Mouse (Mus musculus) ovary, postnatal 14 days (tissue): ENCODE measurements around the gene Cga.

Experiments
- DNase-seq: peaks from one replicate; pipeline ENCODE4 v3.0.0; 2022; ENCODE audit warnings: low spot score

Cga gene

DNA sequence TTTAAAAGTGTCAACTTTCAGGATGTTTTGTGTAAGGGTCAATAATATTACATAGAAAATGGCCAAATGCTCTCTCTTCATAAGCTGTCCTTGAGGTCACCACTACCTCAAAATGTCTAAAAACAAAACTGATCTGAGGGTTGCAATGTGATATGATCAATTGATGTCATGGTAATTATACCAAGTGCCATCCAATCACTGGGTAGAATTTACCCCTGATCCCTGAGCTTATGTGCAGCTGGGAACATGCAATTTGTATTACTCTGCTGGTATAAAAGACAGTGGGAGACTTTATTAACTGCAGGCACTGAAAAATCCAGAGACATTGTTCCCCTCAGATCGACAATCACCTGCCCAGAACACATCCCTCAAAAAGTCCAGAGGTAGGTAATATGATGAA, at the start of gene Cga:
Gene Cga, plus strand, starts transcription at position 301 of the 400 bp plus-strand sequence.
- no peak for DNase-seq

DNA sequence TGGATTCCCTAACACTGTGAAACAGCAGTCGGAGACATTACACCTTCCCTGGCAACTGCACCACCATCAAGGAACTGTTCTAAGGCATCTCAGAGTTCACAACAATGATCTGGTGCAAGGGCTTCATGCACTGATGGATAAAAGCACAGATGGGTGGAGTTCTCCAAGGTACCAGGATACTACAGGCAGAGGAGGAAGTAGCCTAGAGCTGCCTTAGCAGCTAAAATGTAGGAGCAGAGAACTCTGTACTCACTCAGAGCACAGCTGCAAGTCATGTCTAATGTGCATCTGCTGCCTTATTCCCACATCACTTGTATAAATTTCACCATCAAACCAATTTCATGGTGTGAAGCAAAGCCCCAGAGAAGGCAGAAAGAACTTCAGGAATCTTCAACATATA, 49.7 kb upstream of the Cga start:
- DNase-seq, result no peak

DNA sequence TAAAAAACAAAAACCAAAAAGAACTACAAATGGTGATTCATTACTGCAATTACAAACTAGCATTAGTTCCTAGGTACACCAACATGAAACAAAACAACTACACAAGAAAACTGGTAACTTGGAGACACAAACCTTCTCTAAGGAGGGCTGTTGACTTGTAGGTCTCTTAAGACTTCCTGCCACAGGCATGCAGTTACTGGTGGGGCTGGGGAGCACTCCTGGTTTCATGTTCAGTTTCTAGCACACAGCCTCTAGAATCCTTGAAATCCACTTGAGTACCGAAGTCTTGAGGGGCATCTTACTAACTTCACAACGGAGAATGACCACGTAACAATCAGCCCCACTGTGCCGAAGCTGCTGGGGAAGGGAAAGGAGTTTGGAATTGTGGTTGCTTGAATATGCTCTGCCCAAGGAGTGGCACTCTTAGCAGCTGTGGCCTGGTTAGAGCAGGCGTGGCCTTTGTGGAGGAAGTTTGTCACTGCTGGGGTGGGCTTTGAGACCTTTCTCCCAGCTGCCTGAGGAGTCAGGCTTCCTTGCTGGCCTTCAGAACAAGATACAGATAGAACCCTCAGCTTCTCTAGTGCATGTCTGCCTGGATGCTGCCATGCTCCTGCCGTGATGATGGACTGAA, 45.8 kb upstream of the Cga start:
- DNase-seq, result no peak

DNA sequence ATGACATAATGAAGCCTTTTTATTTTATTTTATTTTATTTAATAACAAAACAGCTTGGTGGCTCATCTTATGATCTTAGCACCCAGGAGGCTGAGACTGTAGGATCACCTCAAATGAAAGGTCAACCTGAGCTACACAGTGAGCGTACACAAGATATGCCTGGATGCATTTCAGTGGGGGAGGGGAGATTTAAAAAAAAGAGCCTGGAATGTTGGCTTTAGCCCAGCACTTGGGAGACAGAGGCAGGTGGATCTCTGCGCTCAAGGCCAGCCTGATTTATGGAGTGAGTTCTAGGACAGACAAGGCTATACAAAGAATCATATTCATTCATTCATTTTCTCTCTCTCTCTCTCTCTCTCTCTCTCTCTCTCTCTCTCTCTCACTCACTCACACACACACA, 43.4 kb upstream of the Cga start:
- DNase-seq, result no peak

DNA sequence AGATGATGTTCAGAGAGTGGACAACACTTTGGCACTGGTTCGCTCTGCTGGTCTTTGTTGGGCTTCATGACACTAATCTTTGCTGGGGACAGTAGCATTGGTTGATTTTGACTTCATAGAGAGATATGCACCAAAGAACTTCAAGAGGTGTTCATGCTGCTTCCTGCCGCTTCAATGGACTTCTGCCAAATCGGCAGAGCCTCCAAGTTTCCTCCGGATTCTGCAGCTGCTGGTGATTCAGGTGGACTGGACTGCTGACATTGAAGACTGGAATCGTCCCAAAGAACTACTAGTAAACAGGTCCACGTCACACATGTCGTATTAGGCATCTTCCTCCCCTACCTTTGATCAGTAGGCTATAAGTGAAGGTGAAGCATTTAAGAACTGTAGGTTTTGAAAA, 41.5 kb upstream of the Cga start:
- no peak for DNase-seq

DNA sequence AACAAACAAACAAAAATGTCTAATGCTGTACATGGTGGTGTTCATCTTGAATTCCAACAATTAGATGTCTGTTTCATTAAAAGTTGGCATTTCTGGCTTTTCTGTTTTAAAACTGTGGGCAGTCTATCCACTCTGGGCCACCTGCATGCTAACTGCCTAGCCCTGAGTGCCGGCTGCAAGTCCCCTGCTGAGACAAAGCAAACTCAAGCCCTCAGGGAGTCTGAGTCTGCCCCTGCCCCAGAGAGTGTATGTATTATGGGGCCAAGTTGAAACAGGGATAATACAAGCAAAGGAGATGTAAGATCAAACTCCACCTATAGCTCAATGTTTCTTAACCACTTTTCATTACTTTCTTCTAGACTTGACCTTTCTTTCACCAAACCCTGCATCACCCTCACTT, 37.6 kb upstream of the Cga start:
- DNase-seq, result no peak

DNA sequence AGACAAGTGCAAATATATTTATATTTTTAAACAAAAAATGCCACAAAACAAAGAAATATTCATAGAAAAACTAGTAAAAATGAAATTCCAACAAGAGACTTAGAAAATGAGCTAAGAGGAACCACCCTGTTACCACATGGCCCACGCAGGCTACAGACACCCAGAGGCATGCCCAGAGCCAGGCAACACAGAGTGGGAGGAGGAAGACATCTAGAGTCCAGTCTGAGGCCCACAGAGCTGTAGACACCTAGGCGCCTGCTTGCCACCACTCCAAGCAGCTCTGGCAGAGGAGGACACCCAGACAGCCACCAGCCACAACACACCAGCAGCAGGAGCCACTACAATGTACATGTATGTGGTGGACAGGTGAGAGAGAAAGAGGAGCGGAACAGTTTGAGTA, 34.7 kb upstream of the Cga start:
- DNase-seq, result no peak

DNA sequence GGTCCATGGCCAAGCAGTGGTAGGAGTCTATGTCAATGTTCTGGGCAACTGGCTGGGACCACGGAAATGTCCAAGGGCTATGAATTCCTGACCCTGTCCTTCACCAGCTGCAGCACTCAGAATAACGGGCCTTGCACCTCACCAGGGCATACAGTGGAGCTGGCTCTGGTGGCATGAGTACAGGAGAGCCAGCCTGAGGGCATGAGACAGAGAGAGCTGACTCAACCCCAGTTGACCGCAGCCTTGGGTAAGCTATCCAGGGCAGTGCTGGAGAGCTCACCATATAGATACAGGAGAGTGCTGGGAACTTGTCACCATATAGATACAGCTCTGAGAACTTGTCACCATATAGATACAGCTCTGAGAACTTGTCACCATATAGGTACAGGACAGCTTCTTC, 34.2 kb upstream of the Cga start:
- DNase-seq, result no peak

DNA sequence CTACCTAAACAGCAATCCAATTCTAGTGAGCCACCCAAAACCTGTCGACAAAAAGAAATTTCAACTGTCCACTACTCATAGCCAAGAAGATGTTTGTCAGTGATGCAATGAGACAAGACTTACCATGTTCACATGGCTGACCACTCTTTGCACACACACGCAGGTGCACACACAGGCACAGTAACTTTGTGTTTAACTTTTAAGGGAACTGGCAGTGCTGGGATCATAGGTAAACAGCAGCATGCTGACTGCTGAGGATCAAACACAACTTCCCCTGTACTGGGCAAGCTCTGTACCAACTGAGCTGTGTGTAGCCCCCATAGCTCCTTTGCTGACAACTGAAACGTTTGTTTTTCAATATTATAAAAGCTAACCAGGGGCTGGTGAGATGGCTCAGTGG, 32.1 kb upstream of the Cga start:
- DNase-seq, result no peak

DNA sequence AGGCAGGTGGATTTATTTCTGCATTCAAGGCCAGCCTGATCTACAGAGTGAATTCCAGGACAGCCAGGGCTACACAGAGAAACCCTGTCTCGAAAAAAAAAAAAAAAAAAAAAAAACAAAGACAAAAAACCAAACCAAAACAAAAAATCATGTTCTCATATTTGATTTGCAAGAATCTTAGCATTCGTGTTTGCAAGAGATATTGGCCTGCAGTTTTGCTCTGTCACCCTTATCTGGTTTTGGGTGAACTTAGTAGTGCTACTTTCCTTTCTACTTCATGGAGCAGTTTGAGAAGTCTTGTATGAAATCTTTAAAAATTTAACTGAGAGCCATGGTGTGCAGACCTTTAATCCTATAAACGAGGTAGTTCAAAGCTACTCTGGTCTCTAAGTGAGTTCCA, 23.8 kb upstream of the Cga start:
- no peak for DNase-seq

DNA sequence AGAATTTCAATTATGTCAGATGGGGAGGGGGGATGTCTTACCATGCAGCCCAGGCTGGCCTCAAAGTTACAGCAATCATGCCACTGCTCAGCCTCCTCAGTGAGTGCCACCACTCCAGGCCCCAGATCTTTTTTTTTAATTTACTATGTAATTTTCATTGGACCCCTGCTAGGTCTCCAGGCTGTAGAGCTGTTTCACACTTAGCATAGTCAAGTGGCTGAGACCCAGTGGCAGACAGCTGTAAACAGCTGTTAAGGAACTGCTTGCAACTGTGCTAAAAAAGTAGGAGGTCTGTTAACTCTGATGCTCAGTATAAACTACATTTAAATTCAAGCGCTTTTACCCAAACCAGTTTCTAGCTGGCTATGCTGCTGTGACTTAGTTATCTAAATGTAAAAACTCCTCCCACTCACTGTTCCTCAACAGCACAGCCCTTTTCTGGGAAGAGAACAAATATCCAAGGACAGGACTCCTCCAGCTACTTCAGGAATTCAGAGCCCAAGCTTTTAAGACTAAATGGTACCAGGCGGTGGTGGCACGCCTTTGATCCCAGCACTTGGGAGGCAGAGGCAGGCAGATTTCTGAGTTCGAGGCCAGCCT, 20.6 kb upstream of the Cga start:
- no peak for DNase-seq

DNA sequence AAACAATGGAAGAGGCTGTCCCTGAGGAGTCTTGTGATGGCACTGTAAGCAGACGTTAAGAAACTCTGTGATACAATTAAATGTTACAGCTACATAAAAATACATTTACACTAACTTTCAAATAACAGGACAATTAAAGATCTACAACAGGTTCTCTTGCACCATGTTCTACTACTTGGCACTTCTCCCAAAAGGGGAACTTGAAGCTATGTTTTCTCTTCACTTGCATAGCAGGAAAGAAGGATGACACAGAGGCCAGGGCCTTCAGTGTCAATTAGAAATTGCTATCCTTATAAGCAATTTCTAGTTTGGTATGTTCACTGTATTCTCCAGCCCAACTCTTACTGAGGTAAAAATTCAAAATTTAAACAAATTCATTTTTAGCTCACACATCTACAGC, 19.3 kb upstream of the Cga start:
- DNase-seq, result no peak

DNA sequence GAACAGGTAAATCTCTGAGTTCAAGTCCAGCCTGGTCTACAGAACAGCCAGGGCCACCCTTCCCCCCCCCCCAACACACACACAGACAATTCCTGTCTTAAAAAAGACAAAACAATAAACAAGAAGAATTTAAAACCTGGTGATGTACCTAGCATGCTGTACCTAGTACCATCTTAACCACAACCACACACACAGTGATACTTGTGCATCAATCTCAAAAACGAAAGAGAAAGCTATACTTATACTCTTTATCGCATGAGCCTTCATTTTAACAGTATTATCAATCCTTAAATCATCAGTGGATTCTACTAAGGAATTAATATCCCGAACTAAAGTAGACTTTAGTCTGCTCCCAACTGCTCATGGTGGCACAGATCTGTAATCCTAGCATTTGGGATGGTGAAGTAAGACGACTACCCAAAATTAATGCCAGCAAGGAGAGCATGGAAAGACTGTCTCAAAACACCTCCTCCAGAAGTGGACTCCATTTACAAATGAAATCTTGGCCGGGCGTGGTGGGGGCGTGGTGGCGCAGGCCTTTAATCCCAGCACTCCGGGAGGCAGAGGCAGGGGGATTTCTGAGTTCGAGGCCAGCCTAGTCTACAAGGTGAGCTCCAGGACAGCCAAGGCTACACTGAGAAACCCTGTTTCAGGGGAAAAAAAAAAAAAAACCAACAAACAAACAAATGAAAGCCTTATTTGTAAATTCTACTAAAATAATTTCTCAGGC, 12.5 kb upstream of the Cga start:
- DNase-seq, result no peak

DNA sequence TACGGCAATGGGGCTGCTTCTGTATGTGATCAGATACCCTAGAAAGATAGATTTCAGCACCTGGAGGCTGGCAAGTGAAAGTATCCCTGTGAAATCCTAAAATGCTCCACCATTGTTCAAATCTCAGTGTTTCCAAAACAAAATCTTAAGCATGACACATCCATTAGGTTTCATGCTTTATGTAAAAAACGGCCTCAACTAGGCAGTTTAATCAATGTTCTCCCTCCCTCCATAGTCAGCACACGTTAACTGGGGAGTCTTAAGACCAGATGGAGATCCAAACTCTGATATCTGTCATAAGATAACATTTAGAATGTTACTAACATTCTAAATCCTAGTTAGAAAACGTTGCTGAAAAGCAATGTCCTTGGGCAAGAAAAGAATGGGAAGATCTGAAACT, 11.7 kb upstream of the Cga start:
- DNase-seq, result no peak

DNA sequence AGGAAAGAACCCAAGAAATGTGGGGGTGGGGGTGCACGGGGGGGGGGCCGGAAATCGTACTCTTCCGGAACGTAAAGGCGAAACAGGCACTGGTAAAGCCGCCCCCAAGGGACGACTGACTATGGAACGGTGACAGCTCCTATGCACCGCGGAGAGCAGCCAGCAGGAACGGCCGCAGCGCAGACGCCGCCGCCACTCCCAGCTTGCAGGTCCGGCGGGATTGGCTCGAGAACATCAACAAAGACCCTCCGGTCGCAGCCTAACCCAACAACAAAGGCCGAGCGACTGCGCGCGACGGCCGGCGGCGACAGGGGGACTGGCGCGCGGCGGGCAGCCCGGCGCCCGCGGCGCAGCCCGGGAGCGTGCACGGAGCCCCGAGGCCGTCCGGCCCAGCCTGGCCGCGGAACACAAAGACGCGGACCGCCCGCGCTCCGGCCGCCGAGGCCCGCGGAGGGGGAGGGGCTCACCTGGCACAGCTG, 11.2 kb upstream of the Cga start:
- DNase-seq, result peak; percentile 39

DNA sequence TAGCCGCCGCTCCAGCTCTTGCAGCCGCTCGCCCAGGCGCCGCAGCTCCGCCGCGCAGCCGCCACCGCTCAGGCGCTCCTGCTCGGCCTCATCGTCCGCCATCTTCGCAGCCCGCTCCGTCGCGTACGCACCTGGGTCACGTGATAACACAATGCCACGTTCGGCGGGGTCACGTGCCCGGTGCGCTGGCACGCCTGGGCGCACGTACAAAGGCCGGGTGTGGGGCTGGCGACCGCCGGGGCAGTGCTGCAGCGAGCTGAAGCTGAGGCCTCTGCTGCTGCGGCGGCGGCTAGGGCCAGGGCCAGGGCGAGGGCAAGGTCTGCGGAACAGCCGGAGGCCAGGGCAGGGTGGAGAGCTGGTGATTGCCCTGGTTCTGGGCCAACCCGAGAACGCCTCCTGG, 10.8 kb upstream of the Cga start, which contains the start of gene Zfp292:
Gene Zfp292, minus strand, starts transcription at position 143 of the 400 bp plus-strand sequence.
- DNase-seq, result peak; percentile 82

DNA sequence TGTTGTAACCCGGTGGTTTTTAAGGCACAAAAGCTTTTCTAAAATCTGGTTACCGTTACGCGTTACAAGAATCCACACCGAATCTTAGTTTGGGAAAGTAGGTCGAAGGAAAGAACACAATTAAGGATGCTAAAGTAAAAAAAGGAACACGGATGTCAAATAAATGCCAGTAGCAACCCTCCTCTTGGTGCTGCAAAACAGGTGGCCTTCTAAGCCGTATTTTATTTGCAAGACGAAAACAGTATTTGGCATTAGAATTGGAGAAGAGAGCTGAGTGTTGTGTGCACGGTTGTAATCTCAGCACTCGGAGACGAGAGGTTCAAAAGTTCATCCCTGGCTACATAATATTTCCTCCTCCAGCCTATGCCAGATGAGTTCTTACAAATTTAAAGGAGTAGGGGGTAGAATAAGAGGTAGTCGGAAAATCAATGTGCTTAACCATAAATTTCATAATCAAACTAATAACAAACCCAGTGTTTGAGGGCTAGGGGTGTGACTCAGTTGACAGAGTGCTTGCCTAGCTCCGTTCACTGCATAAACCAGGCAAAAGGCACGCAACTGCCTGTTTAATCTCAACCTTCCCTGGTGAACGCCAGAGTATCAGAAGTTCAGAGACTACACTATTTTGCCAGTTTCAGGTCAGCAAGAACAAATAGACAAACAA, 10.1 kb upstream of the Cga start:
- DNase-seq, result no peak

DNA sequence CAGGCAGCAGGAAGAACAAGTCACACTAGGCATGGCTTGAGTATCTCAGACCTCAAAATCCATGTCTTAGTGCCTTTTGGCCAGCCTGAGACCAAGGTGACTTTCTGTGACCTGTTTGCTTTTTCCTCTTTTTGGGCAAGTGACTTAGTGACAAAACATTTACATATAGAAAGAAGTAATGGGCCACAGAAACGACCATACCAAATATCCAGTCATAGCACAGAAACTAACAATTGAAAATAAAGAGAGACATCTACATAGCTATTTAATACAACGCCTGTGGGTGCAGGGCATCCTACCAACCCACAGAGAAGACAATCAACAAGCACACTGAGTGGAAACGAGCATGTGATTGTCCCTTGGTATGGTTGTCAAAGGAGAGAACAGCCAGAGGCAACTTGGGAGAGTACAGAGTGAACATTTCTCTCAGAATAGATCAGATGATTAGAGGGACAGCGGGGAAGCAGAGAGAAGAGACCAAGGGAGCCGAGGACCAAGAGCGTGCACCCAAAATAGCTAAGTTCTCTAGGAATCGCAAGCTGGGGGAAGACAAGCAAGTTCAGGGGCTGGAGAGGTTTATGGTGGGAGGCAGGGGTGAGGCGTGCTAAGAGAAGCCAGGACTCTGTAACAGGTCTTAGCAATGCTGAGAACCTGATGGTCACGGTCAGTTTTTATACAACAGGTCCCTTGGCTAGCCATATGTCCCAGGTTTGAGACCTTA, 7.8 kb upstream of the Cga start:
- DNase-seq, result no peak

DNA sequence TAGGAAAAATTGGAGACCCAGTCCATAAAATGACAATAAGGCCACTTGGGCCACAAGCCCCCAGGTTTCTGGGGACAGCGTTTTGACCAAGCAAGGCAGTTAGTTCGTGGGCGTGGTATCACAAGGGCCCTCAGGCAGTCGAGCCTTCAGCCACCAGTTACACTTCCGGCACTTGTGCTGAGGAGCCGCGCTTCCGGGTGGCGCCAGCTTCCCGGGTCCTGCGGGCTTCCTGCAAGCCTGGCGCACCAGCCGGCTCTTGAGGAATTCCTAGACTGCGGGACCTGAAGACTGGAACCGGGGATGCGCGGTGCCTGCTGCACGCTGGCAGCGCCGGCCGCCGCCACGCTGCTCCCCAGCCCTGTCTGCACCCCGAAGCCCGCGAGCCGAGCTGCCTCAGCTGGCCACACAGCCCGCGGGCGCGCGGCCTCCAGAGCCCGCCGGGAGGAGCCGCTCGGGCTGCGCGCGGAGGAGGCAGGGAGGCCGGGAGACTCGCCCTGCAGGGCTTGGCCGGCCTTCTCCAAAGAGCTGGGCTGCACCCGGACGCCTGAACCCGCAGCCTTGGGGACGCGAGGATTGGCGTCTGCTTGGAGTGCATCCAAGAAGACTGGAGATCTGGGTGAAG, 7.0 kb upstream of the Cga start:
- DNase-seq, result peak; percentile 73

DNA sequence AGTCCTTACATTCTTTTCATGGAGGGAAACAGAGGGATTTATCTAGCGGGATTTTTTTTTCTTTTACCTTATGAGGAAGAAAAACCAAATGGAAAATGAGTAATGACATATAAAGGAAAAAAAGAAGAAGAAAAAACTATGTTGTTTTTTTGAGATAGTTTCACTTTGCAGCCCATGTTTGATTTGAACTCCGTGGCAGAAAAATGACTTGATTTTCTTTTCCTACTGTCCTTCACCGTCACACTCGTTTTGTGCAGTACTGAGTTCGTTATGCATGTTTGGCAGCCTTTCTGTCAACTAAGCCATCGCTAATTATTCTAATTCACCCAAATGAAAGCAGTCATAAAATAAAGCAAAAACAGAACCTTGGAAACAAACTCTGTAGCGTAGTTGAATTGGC, 6.3 kb upstream of the Cga start:
- no peak for DNase-seq

DNA sequence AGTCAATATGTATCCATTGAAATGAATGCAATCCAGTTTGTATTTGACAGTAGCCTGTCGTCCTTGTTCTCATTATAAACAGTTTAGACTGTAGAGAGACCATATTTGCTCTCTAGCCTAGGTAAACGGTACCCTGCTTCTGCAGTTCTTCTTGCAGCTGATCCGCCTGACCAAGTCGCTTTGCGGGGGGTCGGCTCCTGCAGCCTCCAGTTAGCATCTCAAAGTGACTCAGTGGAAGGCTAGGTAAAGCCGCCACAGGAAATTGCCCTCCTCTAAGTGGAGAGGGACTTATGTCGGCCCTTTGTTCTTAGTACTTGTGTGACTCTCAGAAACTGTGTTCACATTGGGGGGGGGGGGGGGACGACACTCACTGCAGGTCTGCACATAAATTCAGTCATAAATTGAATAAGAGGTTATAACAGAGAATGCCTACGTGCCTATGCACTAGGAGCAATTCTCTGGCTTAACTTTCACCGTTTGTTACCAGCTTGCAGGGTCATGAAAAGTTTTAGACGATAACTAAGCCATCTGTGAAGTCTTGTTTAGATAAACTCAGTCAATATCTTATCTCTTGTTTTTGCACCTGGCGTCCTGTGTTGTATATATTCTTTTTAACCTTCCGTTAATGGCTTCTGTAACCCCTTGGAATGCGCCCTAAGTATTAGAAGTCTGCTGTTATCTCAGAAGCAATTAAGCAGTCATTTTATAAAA, 4.3 kb upstream of the Cga start:
- no peak for DNase-seq
